Mouse (Mus musculus) layer of hippocampus, adult 9-11 months (tissue): ENCODE data around the gene Usp28.

Source experiments
- DNase-seq: peaks from one replicate; pipeline ENCODE4 v3.0.0; 2022

The Usp28 gene

GRCm38 (mm10) chr9:49023956-49024355, 38.8 kb downstream of the Usp28 start:
- no peak for DNase-seq

- no peak for DNase-seq
Measured at GRCm38 (mm10) chr9:49024529-49024928, 39.4 kb downstream of the Usp28 start.

GRCm38 (mm10) chr9:49034764-49035163, 49.6 kb downstream of the Usp28 start:
- peak; percentile 24 for DNase-seq

- no peak for DNase-seq
Measured at GRCm38 (mm10) chr9:49050901-49051300, 65.7 kb downstream of the Usp28 start.

- peak; percentile 63 for DNase-seq
Measured at GRCm38 (mm10) chr9:49051349-49051748, 66.2 kb downstream of the Usp28 start.

- no peak for DNase-seq
Measured at GRCm38 (mm10) chr9:49054028-49054427, 68.9 kb downstream of the Usp28 start.

GRCm38 (mm10) chr9:49055333-49056205, 70.4 kb downstream of the Usp28 start, which contains the start of gene Zw10:
Zw10 (plus strand) TSS chr9:49055613.
- peak; percentile 95 for DNase-seq

GRCm38 (mm10) chr9:49076847-49077246, 91.7 kb downstream of the Usp28 start:
- no peak for DNase-seq

- DNase-seq: peak; percentile 19
Measured at GRCm38 (mm10) chr9:49081107-49081506, 95.9 kb downstream of the Usp28 start, which contains the start of gene Tmprss5. Tmprss5 (plus strand) TSS chr9:49081260.

- DNase-seq: peak; percentile 47
Measured at GRCm38 (mm10) chr9:49081561-49081960, 96.4 kb downstream of the Usp28 start.

GRCm38 (mm10) chr9:49087317-49087716, 102.1 kb downstream of the Usp28 start:
- no peak for DNase-seq
